Mouse (Mus musculus): ENCODE results near the gene Uqcrc1.

GRCm38 (mm10) chr9:108955241-108955640, 18.8 kb downstream of the Uqcrc1 start:
- TF ChIP-seq POLR2A (IDR thresholded peaks at IDR 0.05; ENCODE audit: borderline replicate concordance, low read depth, low read length) (no peak), CTCF (IDR thresholded peaks at IDR 0.05; ENCODE audit: low read depth, low read length) (no peak)
